Mouse (Mus musculus) small intestine, adult 2 months (tissue): ENCODE results near the gene Olfml2b.

Experiments
- CTCF ChIP-seq: fragments of 200-500 bp; IDR thresholded peaks from 2 replicates; pipeline ENCODE4 v1.5.1; 2012; ENCODE audit warnings: low read depth, mild to moderate bottlenecking, control low read depth, inconsistent platforms, low read length, moderate library complexity, mixed read lengths; ENCODE audit not compliant: insufficient replicate concordance, insufficient read length; ENCODE audit errors: extremely low read depth
- POLR2A ChIP-seq: fragments of 200-500 bp; IDR thresholded peaks from 2 replicates; pipeline ENCODE4 v1.6.1; 2012; ENCODE audit warnings: low read depth, mild to moderate bottlenecking, control low read depth, inconsistent platforms, low read length, moderate library complexity

- no peak for TF ChIP-seq CTCF
- no peak for TF ChIP-seq POLR2A
These were observed 54.4 kb downstream of the Olfml2b start for GRCm38 (mm10) chr1:170698771-170699170.
